Mouse (Mus musculus): ENCODE data around the gene Ntrk2.

DNA sequence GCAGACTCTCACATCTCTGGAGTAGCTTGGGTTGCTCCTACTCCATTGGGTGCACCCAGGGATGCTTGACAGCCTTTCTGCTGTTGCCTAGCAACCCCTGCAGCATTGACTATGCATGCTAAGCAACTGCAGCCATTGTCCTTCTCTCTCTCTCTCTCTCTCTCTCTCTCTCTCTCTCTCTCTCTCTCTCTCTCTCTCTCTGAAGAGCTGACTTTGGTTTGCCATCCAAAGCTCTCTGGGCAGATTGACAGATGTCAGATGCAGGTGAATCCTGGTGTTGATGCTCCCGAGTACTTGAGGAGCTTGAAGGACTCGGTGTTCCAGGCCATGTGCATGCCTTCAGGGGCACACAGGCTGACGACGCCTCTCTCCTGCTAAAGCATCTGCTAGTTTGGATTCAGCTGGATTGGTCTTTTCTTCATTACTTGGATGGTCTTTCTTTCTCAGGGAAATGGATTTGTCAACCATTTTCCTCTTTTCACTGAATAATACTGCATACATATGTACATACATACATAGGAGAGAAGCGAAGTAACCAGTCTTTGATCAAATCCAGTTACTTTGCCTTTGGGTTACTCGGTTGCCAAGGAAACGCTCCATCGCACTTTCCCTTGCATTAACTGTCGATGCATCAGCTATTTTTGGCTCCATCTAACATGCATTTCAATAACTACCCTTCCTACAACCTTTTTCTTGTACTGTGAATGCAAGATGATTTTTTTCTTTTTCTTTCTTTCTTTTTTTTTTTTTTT is 234.8 kb downstream of the Ntrk2 start:
- TF ChIP-seq CTCF (IDR thresholded peaks at IDR 0.05; ENCODE audit: extremely low read depth, insufficient read length, insufficient replicate concordance, low read depth, low read length) (no peak), POLR2A (IDR thresholded peaks at IDR 0.05; ENCODE audit: low read depth, low read length) (no peak)
